Mouse (Mus musculus) bone marrow, adult 2 months (tissue): ENCODE results near the gene Gys1.

Experiments used
- CTCF ChIP-seq: fragments of 200-500 bp; IDR thresholded peaks from 2 replicates; pipeline ENCODE4 v1.5.1; 2011; ENCODE audit warnings: low read length, control low read depth; ENCODE audit not compliant: control insufficient read depth, insufficient read depth
- POLR2A ChIP-seq: fragments of 200-500 bp; IDR thresholded peaks from 2 replicates; pipeline ENCODE4 v1.6.1; 2011; ENCODE audit warnings: low read depth, mild to moderate bottlenecking, control low read depth, low read length, borderline replicate concordance; ENCODE audit not compliant: control insufficient read depth

DNA sequence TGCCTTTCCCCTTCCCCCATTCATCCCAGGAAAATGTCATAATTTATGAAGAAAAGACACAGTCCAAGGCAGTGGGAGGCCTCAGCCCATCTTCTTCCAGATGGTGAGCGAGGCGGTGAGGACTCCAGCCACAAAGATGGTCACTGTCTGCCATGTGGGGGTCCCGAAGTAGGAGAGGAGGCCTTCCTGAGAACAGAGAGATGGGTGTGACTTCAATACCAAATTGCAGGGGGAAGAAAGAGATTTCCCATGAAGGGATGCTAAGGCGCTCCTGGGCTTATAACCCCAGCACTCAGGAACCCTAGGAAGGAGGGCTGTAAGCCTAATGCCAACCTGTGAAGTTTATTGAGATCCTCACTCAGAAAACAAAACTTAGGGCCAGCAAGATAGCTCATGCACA, 27.1 kb downstream of the Gys1 start:
- TF ChIP-seq POLR2A (no peak), CTCF (no peak)
